Mouse (Mus musculus) stomach, postnatal 0 days (tissue): ENCODE measurements around the gene Nckap5. TPM values are rescaled to one million over a fixed set of nuclear protein-coding genes. Genes with fewer than 3 reads are reported as not detected.
"Not testable (repeated sequence)": the region's sequence is repeated elsewhere in the genome, so short reads cannot be mapped to it uniquely, and the experiment has no call there.

Source experiments
- ATAC-seq: fragments of 200-750 bp; cut with Nextera tagmentation; 2 replicates; pipeline ENCODE4 v1.8.0; 2017; ENCODE audit not compliant: low FRiP score, low TSS enrichment
- DNase-seq: peaks from one replicate; pipeline ENCODE4 v3.0.0-alpha.2; 2016; ENCODE audit warnings: low spot score
- H3K27ac ChIP-seq: fragments of 300-500 bp; sonication (generic); replicated peaks from 2 replicates; pipeline ENCODE4 v1.5.1; 2014; ENCODE audit warnings: mild to moderate bottlenecking, control low read depth
- H3K27me3 ChIP-seq: fragments of 300-500 bp; sonication (generic); 2 replicates; pipeline ENCODE4 v1.6.1; 2014; ENCODE audit warnings: low read length; ENCODE audit not compliant: control insufficient read depth, insufficient read depth
- H3K36me3 ChIP-seq: fragments of 300-500 bp; sonication (generic); 2 replicates; pipeline ENCODE4 v1.6.1; 2014; ENCODE audit warnings: low read length, mixed read lengths; ENCODE audit not compliant: control insufficient read depth, insufficient read depth
- H3K4me1 ChIP-seq: fragments of 300-500 bp; sonication (generic); replicated peaks from 2 replicates; pipeline ENCODE4 v1.6.1; 2014; ENCODE audit warnings: antibody characterized with exemption; ENCODE audit not compliant: control insufficient read depth, insufficient read depth
- H3K4me2 ChIP-seq: fragments of 300-500 bp; sonication (generic); replicated peaks from 2 replicates; pipeline ENCODE4 v1.6.1; 2014; ENCODE audit warnings: low read depth, mild to moderate bottlenecking, control low read depth, moderate library complexity
- H3K4me3 ChIP-seq: fragments of 300-500 bp; sonication (generic); 2 replicates; pipeline ENCODE4 v1.5.1; 2014; ENCODE audit warnings: low read depth, low read length, control low read depth
- H3K9ac ChIP-seq: fragments of 300-500 bp; sonication (generic); 2 replicates; pipeline ENCODE4 v1.6.1; 2014; ENCODE audit warnings: mild to moderate bottlenecking, low read length, control low read depth, mixed read lengths
- H3K9me3 ChIP-seq: fragments of 300-500 bp; sonication (generic); 2 replicates; pipeline ENCODE4 v1.6.1; 2016; ENCODE audit warnings: low read length; ENCODE audit not compliant: control insufficient read depth
- CTCF ChIP-seq: IDR thresholded peaks from 2 replicates; pipeline ENCODE4 v1.5.1; 2016; ENCODE audit warnings: antibody characterized with exemption, low read depth, mild to moderate bottlenecking, moderate library complexity
- EP300 ChIP-seq: optimal IDR thresholded peaks from 2 replicates; pipeline ENCODE3; 2016; ENCODE audit warnings: antibody characterized with exemption
- WGBS: fragments of 180-500 bp; shearing (Covaris S2); extraction: QIAGEN DNeasy Blood & Tissue Kit; methylation state at CpG from one replicate; pipeline ENCODE4 v1.1.7; 2014; 5-methylcytosine and 5-hydroxymethylcytosine counted together
- polyA plus RNA-seq: library from polyadenylated mRNA; unstranded; fragments of >200 nt; fragmentation: Nextera tagmentation; extraction: Ambion mirVana; gene quantifications from 2 replicates; pipeline ENCODE4 v1.2.1, GENCODE M21; 2015

Gene Nckap5
- polyA plus RNA-seq, 1 experiment from 2014 or later = 1.9 TPM

DNA sequence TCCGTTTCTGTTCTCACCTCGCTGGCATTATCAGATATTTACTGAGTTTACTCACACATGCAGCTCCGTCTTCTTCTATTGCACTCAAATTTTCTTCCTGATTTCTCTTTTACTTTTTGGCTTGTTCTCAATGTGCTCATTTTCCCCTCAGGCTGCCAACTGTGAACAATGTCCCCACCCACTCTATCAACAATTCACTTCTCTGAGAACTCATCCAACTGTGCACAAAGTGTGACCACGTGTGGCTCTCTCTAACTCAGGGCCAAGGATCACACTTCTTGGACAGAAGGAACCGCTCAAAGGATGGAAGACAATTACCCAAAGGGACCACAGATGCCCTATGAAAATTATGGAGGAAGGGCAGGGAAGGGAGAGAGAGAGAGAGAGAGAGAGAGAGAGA lies 707.5 kb downstream of the Nckap5 start:
- TF ChIP-seq EP300 (no peak), CTCF (no peak)
- DNase-seq (no peak), ATAC-seq (no peak)
- Histone ChIP-seq H3K4me2 (no peak overlapping the region), H3K9me3 (no peaks in the 10 kb centered on the region), H3K4me1 (no peaks in the 10 kb centered on the region), H3K27me3 (no peaks in the 10 kb centered on the region), H3K4me3 (no peak overlapping the region), H3K9ac (no peak overlapping the region), H3K36me3 (no peaks in the 10 kb centered on the region), H3K27ac (no peak overlapping the region)
- 55% methylated on average over 5 of the region's 5 CpGs for WGBS

GRCm38 (mm10) chr1:126120506-126120905 lies 710.1 kb downstream of the Nckap5 start:
- no peaks in the 10 kb centered on the region for H3K27me3 ChIP-seq
- H3K9me3 ChIP-seq = no peaks in the 10 kb centered on the region
- H3K4me1 ChIP-seq = no peaks in the 10 kb centered on the region
- H3K36me3 ChIP-seq = no peaks in the 10 kb centered on the region
- H3K27ac ChIP-seq = no peak overlapping the region
- WGBS = 75% methylated on average over 8 of the region's 8 CpGs
- H3K4me2 ChIP-seq = no peak overlapping the region
- ATAC-seq (no peak), DNase-seq (no peak)
- H3K4me3 ChIP-seq = no peak overlapping the region
- H3K9ac ChIP-seq = no peak overlapping the region
- TF ChIP-seq EP300 = no peak
- TF ChIP-seq CTCF = no peak

DNA sequence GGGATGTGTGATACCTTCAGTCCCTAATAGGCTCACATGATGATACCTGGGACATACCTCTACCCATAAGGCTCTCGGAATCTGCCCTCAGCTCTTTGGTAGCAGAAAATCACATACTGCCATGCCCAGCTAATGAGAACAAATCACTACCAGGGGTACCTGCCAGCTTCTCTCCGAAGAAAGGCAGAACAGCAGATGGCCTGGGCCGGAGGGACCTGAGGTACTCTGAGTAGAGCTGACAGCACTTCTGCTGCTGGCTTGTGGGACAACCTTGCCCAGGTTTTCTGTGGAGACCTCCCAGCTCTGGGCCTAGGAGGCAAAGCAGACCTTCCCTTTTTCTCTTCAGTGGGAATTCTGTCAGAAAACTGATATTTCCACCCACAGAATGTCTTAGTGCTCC lies 714.6 kb downstream of the Nckap5 start:
- ATAC-seq (no peak), DNase-seq (no peak)
- WGBS = 82% methylated on average over 3 of the region's 3 CpGs
- no peaks in the 10 kb centered on the region for H3K36me3 ChIP-seq
- H3K9me3 ChIP-seq = no peaks in the 10 kb centered on the region
- no peak overlapping the region for H3K27ac ChIP-seq
- H3K4me2 ChIP-seq = no peak overlapping the region
- H3K4me1 ChIP-seq = no peaks in the 10 kb centered on the region
- TF ChIP-seq CTCF (no peak), EP300 (no peak)
- H3K4me3 ChIP-seq = no peak overlapping the region
- no peaks in the 10 kb centered on the region for H3K27me3 ChIP-seq
- H3K9ac ChIP-seq = no peak overlapping the region

GRCm38 (mm10) chr1:126105673-126106256 lies 724.8 kb downstream of the Nckap5 start:
- no peak overlapping the region for H3K9ac ChIP-seq
- 85% methylated on average over 3 of the region's 3 CpGs for WGBS
- no peak overlapping the region for H3K4me3 ChIP-seq
- H3K4me2 ChIP-seq = no peak overlapping the region
- no peaks in the 10 kb centered on the region for H3K36me3 ChIP-seq
- no peak for TF ChIP-seq EP300
- TF ChIP-seq CTCF = no peak
- DNase-seq (no peak), ATAC-seq (no peak)
- H3K27me3 ChIP-seq = no peaks in the 10 kb centered on the region
- no peaks in the 10 kb centered on the region for H3K9me3 ChIP-seq
- H3K27ac ChIP-seq = no peak overlapping the region
- no peaks in the 10 kb centered on the region for H3K4me1 ChIP-seq

DNA sequence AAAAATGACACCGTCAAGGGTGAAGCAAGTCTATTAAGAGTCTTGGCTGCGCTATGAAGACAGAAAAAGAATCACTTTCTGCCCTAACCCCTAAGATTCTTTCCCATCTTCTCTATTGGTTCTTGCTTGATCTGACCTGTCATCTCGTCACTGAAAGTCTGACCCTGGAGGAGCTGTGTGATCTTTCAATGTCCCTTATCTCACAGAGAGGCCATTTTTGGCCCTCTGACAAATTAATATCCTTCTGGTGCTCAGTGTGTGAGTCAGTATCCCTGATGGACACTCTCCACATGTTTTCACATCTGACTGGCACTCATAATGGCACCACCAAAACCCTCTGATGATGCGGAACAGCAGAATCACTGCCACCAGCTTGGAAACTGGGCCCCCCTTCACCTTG lies 736.3 kb downstream of the Nckap5 start:
- no peak overlapping the region for H3K4me2 ChIP-seq
- no peaks in the 10 kb centered on the region for H3K27me3 ChIP-seq
- DNase-seq (no peak), ATAC-seq (no peak)
- H3K36me3 ChIP-seq = no peaks in the 10 kb centered on the region
- no peak overlapping the region for H3K9ac ChIP-seq
- 75% methylated on average over 4 of the region's 4 CpGs for WGBS
- H3K27ac ChIP-seq = no peak overlapping the region
- H3K9me3 ChIP-seq = no peaks in the 10 kb centered on the region
- no peaks in the 10 kb centered on the region for H3K4me1 ChIP-seq
- H3K4me3 ChIP-seq = no peak overlapping the region
- TF ChIP-seq CTCF (no peak), EP300 (no peak)

GRCm38 (mm10) chr1:126091979-126092378 lies 738.6 kb downstream of the Nckap5 start:
- DNase-seq, H3K4me1 ChIP-seq, H3K9ac ChIP-seq, H3K4me3 ChIP-seq, ATAC-seq, H3K4me2 ChIP-seq, H3K36me3 ChIP-seq, H3K27ac ChIP-seq, H3K9me3 ChIP-seq, H3K27me3 ChIP-seq: not testable (repeated sequence)
- WGBS = 88% methylated on average over 2 of the region's 2 CpGs
